Mouse (Mus musculus) gonadal fat pad, adult 2 months (tissue): ENCODE data around the gene Tfrc. TPM values are rescaled to one million over a fixed set of nuclear protein-coding genes. Genes with fewer than 3 reads are reported as not detected.
"Not testable (repeated sequence)": the region's sequence is repeated elsewhere in the genome, so short reads cannot be mapped to it uniquely, and the experiment has no call there.

Source experiments
- DNase-seq: peaks from one replicate; pipeline ENCODE4 v3.0.0-alpha.2; 2012; ENCODE audit warnings: low read depth
- polyA plus RNA-seq: library from polyadenylated mRNA; depleted of rRNA; stranded (reverse); fragments of >200 nt; gene quantifications from 2 replicates; pipeline ENCODE4 v1.2.3, GENCODE M21; 2012

Tfrc gene
- polyA plus RNA-seq, 1 experiment: 11.3 TPM

GRCm38 (mm10) chr16:32612052-32612451, 3.3 kb downstream of the Tfrc start:
- DNase-seq: no peak

- no peak for DNase-seq
Observed at GRCm38 (mm10) chr16:32613269-32613834, 4.6 kb downstream of the Tfrc start.

- DNase-seq: no peak
Observed at GRCm38 (mm10) chr16:32614047-32614446, 5.3 kb downstream of the Tfrc start.

- no peak for DNase-seq
Observed at GRCm38 (mm10) chr16:32618946-32619345, 10.2 kb downstream of the Tfrc start.

GRCm38 (mm10) chr16:32628140-32628539, 19.4 kb downstream of the Tfrc start:
- DNase-seq: no peak

GRCm38 (mm10) chr16:32632328-32632824, 23.7 kb downstream of the Tfrc start:
- no peak for DNase-seq

GRCm38 (mm10) chr16:32633486-32634012, 24.8 kb downstream of the Tfrc start:
- DNase-seq: no peak

- no peak for DNase-seq
Observed at GRCm38 (mm10) chr16:32634183-32634582, 25.5 kb downstream of the Tfrc start.

- DNase-seq: no peak
Observed at GRCm38 (mm10) chr16:32635314-32635713, 26.6 kb downstream of the Tfrc start.

- DNase-seq: no peak
Observed at GRCm38 (mm10) chr16:32636331-32636730, 27.6 kb downstream of the Tfrc start.

GRCm38 (mm10) chr16:32636871-32637521, 28.3 kb downstream of the Tfrc start:
- no peak for DNase-seq

GRCm38 (mm10) chr16:32638476-32638875, 29.8 kb downstream of the Tfrc start:
- DNase-seq: no peak

GRCm38 (mm10) chr16:32640096-32640495, 31.4 kb downstream of the Tfrc start:
- DNase-seq: no peak

GRCm38 (mm10) chr16:32640683-32641082, 32.0 kb downstream of the Tfrc start:
- DNase-seq: not testable (repeated sequence)

- DNase-seq: peak; percentile 89
Observed at GRCm38 (mm10) chr16:32641440-32642219, 32.9 kb downstream of the Tfrc start.

- no peak for DNase-seq
Observed at GRCm38 (mm10) chr16:32642280-32642679, 33.6 kb downstream of the Tfrc start.

- no peak for DNase-seq
Observed at GRCm38 (mm10) chr16:32643661-32644061, 34.9 kb downstream of the Tfrc start, which contains the start of gene Tnk2. Gene Tnk2, plus strand, starts transcription at chr16:32643874.

- DNase-seq: no peak
Observed at GRCm38 (mm10) chr16:32644069-32644800, 35.5 kb downstream of the Tfrc start.

- no peak for DNase-seq
Observed at GRCm38 (mm10) chr16:32644801-32645170, 36.1 kb downstream of the Tfrc start.

- no peak for DNase-seq
Observed at GRCm38 (mm10) chr16:32645361-32645914, 36.7 kb downstream of the Tfrc start.

GRCm38 (mm10) chr16:32646014-32646413, 37.3 kb downstream of the Tfrc start:
- DNase-seq: no peak
